Mouse (Mus musculus) hindbrain, embryonic 15.5 days (tissue): Measurements from ENCODE around the gene Trhr2. TPM values are rescaled to one million over a fixed set of nuclear protein-coding genes. Genes with fewer than 3 reads are reported as not detected.

Experiments
- ATAC-seq: fragments of 200-750 bp; cut with Nextera tagmentation; 2 replicates; pipeline ENCODE4 v1.8.0; 2017; ENCODE audit warnings: low read depth, moderate number of reproducible peaks, moderate TSS enrichment; ENCODE audit not compliant: low FRiP score
- H3K27ac ChIP-seq: fragments of 300-500 bp; sonication (generic); replicated peaks from 2 replicates; pipeline ENCODE4 v1.5.1; 2015; ENCODE audit warnings: mild to moderate bottlenecking, inconsistent platforms
- H3K27me3 ChIP-seq: fragments of 300-500 bp; sonication (generic); 2 replicates; pipeline ENCODE4 v1.6.1; 2015; ENCODE audit warnings: control low read depth, inconsistent platforms
- H3K36me3 ChIP-seq: fragments of 300-500 bp; sonication (generic); 2 replicates; pipeline ENCODE4 v1.6.1; 2015; ENCODE audit warnings: control low read depth, inconsistent platforms
- H3K4me1 ChIP-seq: fragments of 300-500 bp; sonication (generic); replicated peaks from 2 replicates; pipeline ENCODE4 v1.6.1; 2015; ENCODE audit warnings: control low read depth, inconsistent platforms
- H3K4me2 ChIP-seq: fragments of 300-500 bp; sonication (generic); 2 replicates; pipeline ENCODE4 v1.6.1; 2015; ENCODE audit warnings: moderate library complexity, mild to moderate bottlenecking, inconsistent platforms
- H3K4me3 ChIP-seq: fragments of 300-500 bp; sonication (generic); 2 replicates; pipeline ENCODE4 v1.5.1; 2015; ENCODE audit warnings: mild to moderate bottlenecking, inconsistent platforms
- H3K9ac ChIP-seq: fragments of 300-500 bp; sonication (generic); 2 replicates; pipeline ENCODE4 v1.6.1; 2015; ENCODE audit warnings: inconsistent platforms
- H3K9me3 ChIP-seq: fragments of 300-500 bp; sonication (generic); 2 replicates; pipeline ENCODE4 v1.6.1; 2016; ENCODE audit warnings: control low read depth, inconsistent platforms
- WGBS: fragments of 180-500 bp; shearing (Covaris S2); methylation state at CpG from one replicate; pipeline ENCODE4 v1.1.7; 2015; 5-methylcytosine and 5-hydroxymethylcytosine counted together
- polyA plus RNA-seq: library from polyadenylated mRNA; unstranded; fragments of >200 nt; fragmentation: Nextera tagmentation; extraction: Ambion mirVana; gene quantifications from 2 replicates; pipeline ENCODE4 v1.2.1, GENCODE M21; 2015

The Trhr2 gene
- polyA plus RNA-seq, 1 experiment from 2014 or later, result 0.10 TPM

DNA sequence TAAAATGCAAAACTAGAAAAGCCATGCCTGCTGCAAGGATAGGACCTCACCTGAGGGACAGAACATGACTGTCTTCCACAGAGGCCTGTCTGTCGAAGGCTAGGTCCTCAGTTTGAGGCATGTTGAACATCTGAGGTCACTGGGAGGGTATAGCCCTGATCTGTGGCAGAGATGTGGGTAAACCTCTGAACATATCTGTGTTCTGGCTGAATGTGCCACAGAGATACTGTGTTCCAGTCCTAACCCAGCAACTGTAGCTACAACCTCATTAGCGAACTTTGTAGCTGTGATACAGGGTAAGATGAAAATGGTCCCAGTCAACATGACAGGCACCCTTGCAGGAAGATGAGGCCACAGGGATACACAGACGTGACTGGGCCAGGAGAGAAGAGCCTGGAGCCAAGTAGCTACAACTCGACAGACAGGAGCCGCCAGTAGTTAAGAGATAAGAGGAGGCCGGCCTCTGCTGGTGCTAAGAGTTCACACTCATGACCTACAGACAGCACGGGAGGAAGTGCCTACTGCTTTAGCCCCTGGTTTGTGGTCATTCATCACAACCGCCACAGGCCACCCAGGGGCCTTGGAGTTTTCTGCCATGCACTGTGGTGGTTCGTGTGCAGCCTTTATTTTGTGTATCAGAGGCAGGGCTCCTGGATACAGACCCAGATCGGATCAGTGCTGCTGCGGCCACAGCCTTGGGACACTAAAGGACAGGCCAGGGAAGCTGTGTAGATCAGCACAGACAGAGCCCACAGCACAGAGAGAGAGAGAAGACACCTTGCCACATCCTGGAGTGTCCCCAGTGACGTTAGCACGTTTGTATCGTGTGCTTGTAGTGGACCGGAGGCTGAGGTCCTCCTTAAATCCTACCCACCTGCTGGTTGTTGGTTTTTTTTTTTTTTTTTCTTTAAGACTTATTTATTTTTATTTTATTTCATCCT is 10.9 kb downstream of the Trhr2 start:
- Histone ChIP-seq H3K27ac (no peak overlapping the region), H3K9ac (no peak overlapping the region), H3K4me1 (peaks cover 18% of the 10 kb centered on the region), H3K9me3 (no peaks in the 10 kb centered on the region), H3K27me3 (peaks cover 6% of the 10 kb centered on the region; the same call in 1 of the 2 replicates), H3K4me2 (no peak overlapping the region), H3K36me3 (no peaks in the 10 kb centered on the region), H3K4me3 (no peak overlapping the region)
- WGBS, result 50% methylated on average over 15 of the region's 15 CpGs
- no peak for ATAC-seq

GRCm38 (mm10) chr8:122347811-122348552 is 12.6 kb downstream of the Trhr2 start:
- Histone ChIP-seq H3K4me1 (peaks cover 32% of the 10 kb centered on the region), H3K4me3 (no peak overlapping the region), H3K9ac (no peak overlapping the region), H3K27ac (no peak overlapping the region), H3K4me2 (no peak overlapping the region), H3K36me3 (no peaks in the 10 kb centered on the region), H3K27me3 (peaks cover 14% of the 10 kb centered on the region; the same call in 1 of the 2 replicates), H3K9me3 (no peaks in the 10 kb centered on the region)
- peak; percentile 34; the same call in 1 of the 2 replicates for ATAC-seq
- 60% methylated on average over 5 of the region's 5 CpGs for WGBS

- Histone ChIP-seq H3K4me2 (no peak overlapping the region), H3K27ac (no peak overlapping the region), H3K9me3 (no peaks in the 10 kb centered on the region), H3K27me3 (peaks cover 27% of the 10 kb centered on the region; the same call in 1 of the 2 replicates), H3K36me3 (no peaks in the 10 kb centered on the region), H3K4me3 (no peak overlapping the region), H3K4me1 (peaks cover 35% of the 10 kb centered on the region), H3K9ac (no peak overlapping the region)
- 54% methylated on average over 12 of the region's 12 CpGs for WGBS
- peak; percentile 7; the same call in 1 of the 2 replicates for ATAC-seq
These were observed 15.1 kb downstream of the Trhr2 start for GRCm38 (mm10) chr8:122345181-122346095.

DNA sequence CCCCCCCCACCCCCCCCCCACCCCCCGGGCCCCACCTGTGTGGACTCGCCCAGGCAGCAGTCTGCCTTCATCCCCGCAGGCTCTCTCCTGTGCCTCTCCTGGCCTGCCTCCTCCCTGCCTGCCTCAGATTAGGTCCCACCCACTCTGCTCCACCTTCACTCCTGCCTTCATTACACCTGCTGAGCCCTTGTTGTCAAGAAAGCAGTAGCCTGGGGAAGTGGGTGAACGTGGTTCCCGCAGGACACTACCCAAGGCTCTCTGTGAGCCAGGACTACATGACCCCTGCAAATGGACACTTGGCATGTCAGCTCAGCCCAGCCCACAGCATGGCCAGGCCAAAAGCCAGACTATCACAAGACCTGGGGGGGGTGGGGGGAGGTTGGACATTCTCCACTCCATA is 16.3 kb downstream of the Trhr2 start:
- Histone ChIP-seq H3K4me2 (no peak overlapping the region), H3K27ac (no peak overlapping the region), H3K9me3 (no peaks in the 10 kb centered on the region), H3K4me1 (peaks cover 34% of the 10 kb centered on the region), H3K9ac (no peak overlapping the region), H3K36me3 (no peaks in the 10 kb centered on the region), H3K4me3 (no peak overlapping the region), H3K27me3 (peaks cover 27% of the 10 kb centered on the region; the same call in 1 of the 2 replicates)
- no peak for ATAC-seq
- 10% methylated on average over 2 of the region's 5 CpGs for WGBS

DNA sequence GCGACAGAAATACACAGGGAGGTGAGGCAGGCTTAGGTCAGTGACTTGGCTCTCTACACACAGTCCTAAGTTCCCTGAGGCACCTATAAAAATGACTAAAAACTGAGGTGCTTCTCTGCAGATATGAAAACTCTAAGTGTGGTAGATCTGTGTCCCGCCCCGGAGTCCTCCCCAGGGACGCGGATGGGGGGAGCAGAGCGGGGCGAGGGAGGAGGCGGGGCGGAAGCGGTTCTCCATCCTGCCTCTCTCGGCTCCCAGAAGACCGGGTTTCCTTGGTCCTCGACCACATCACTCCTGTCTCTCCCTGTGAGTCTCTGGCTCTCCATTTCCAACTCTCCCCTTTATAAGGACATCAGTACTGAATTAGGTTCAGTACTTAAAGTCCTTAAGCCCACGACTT is 16.8 kb downstream of the Trhr2 start:
- WGBS, result 2% methylated on average over 14 of the region's 14 CpGs
- Histone ChIP-seq H3K4me1 (peaks cover 34% of the 10 kb centered on the region), H3K36me3 (no peaks in the 10 kb centered on the region), H3K4me3 (peak overlapping the region; percentile 23), H3K27me3 (peaks cover 27% of the 10 kb centered on the region; the same call in 1 of the 2 replicates), H3K9me3 (no peaks in the 10 kb centered on the region), H3K9ac (peak overlapping the region; percentile 3; the same call in 1 of the 2 replicates), H3K4me2 (peak overlapping the region; percentile 50), H3K27ac (no peak overlapping the region)
- no peak for ATAC-seq

DNA sequence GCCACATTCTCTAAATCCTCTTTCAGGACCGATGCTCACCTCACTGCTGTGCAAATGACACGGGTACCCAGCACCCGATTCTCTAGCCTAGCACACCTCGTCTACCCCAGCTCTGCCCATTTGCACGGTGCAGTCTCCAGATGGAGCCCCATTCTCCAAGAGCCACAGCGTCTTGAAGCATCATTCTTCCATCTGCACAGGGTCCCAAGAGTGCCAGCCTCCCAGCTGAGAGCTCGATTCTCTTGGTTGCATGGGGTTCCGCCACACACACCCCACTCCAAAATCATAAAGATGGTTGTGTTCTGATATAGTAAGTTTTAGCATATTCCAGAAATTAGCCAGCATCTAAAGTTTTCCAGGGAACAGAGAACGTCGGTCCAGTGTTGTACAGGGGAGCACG is 17.2 kb downstream of the Trhr2 start:
- no peak overlapping the region for H3K27ac ChIP-seq
- no peaks in the 10 kb centered on the region for H3K9me3 ChIP-seq
- H3K4me1 ChIP-seq, result peaks cover 34% of the 10 kb centered on the region
- no peaks in the 10 kb centered on the region for H3K36me3 ChIP-seq
- ATAC-seq, result no peak
- peaks cover 30% of the 10 kb centered on the region for H3K27me3 ChIP-seq
- peak overlapping the region; percentile 50 for H3K4me2 ChIP-seq
- H3K4me3 ChIP-seq, result peak overlapping the region; percentile 23
- 4% methylated on average over 11 of the region's 11 CpGs for WGBS
- peak overlapping the region; percentile 3; the same call in 1 of the 2 replicates for H3K9ac ChIP-seq

DNA sequence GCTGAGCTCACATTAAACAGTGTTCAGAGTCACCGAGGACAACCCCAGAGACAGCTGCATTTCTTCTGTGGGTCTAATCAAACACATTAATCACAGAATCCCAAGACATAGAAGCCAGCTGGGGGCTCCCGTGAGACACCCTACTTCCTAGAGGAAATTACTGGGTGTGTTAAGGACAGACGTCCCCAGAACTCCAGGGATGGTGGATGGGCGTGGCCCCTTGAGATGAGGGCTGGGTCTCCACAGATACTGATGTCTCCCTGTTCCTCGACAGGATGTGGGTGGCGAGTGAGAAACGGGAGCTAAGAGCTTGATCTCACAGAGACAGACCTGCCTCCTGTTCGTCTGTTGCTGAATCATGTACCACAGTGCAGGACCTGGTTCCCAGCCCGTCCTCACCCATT is 17.7 kb downstream of the Trhr2 start:
- Histone ChIP-seq H3K9me3 (no peaks in the 10 kb centered on the region), H3K4me2 (peak overlapping the region; percentile 50), H3K4me1 (peaks cover 29% of the 10 kb centered on the region), H3K4me3 (no peak overlapping the region), H3K9ac (no peak overlapping the region), H3K36me3 (no peaks in the 10 kb centered on the region), H3K27ac (no peak overlapping the region), H3K27me3 (peaks cover 35% of the 10 kb centered on the region)
- no peak for ATAC-seq
- WGBS, result 3% methylated on average over 9 of the region's 9 CpGs

DNA sequence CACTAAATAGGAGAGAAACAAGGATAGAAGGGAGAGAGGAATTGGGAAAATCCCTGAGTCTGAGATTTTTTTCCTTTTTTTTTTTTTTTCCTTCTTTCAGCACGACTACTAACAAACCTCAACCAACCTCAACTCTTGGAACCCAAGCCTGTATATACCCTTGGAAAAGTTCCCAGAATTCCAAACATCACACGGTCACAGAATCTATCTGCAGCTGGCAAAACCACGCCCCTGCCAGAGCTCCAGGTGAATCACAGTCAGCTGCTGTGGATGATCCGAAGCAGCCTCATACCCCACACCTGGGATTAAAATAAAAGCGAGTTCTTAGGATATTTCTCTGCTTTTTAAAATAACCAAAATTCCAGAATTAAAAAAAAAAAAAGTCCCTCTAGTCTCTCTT is 18.2 kb downstream of the Trhr2 start:
- Histone ChIP-seq H3K4me3 (no peak overlapping the region), H3K36me3 (no peaks in the 10 kb centered on the region), H3K9ac (no peak overlapping the region), H3K27ac (no peak overlapping the region), H3K9me3 (no peaks in the 10 kb centered on the region), H3K4me1 (peaks cover 25% of the 10 kb centered on the region), H3K4me2 (0 out of 2 replicates have a peak overlapping the region, but pooled peaks have one; percentile 50), H3K27me3 (peaks cover 40% of the 10 kb centered on the region)
- 57% methylated on average over 5 of the region's 5 CpGs for WGBS
- ATAC-seq, result no peak

- Histone ChIP-seq H3K4me2 (no peak overlapping the region), H3K36me3 (no peaks in the 10 kb centered on the region), H3K27ac (no peak overlapping the region), H3K9ac (no peak overlapping the region), H3K9me3 (no peaks in the 10 kb centered on the region), H3K4me3 (no peak overlapping the region), H3K27me3 (peaks cover 46% of the 10 kb centered on the region), H3K4me1 (peaks cover 26% of the 10 kb centered on the region)
- WGBS, result 85% methylated on average over 6 of the region's 6 CpGs
- ATAC-seq, result no peak
These were observed 18.8 kb downstream of the Trhr2 start for GRCm38 (mm10) chr8:122341790-122342189.

DNA sequence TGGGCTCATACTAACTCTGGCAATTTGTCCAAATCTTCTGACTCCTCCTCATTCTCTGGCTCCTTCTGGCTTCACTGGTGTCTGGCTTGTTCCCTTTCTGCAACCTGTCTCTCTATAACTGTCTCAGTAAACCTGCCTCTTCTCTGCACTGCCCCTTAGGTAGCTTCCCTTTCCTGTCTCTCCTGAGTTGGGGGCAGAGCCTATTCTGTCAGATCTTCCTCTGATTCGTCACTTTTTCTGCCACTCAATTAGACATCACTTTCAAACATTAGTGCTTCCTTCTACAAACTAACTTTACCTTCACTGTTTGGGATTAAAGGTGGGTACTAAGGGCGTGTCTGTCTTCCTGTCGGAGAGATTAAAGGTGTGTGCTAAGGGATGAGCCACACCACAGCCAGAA is 19.8 kb downstream of the Trhr2 start:
- Histone ChIP-seq H3K9me3 (no peaks in the 10 kb centered on the region), H3K9ac (no peak overlapping the region), H3K27ac (no peak overlapping the region), H3K36me3 (no peaks in the 10 kb centered on the region), H3K4me1 (peaks cover 37% of the 10 kb centered on the region), H3K4me2 (no peak overlapping the region), H3K4me3 (no peak overlapping the region), H3K27me3 (peaks cover 47% of the 10 kb centered on the region)
- WGBS, result 84% methylated on average over 3 of the region's 3 CpGs
- no peak for ATAC-seq

GRCm38 (mm10) chr8:122338852-122339251 is 21.7 kb downstream of the Trhr2 start:
- Histone ChIP-seq H3K9ac (no peak overlapping the region), H3K36me3 (peaks cover 2% of the 10 kb centered on the region; the same call in 1 of the 2 replicates), H3K4me2 (no peak overlapping the region), H3K27me3 (peaks cover 56% of the 10 kb centered on the region), H3K27ac (no peak overlapping the region), H3K9me3 (no peaks in the 10 kb centered on the region), H3K4me1 (peaks cover 31% of the 10 kb centered on the region), H3K4me3 (no peak overlapping the region)
- 53% methylated on average over 6 of the region's 6 CpGs for WGBS
- ATAC-seq, result no peak
